Mouse (Mus musculus) splenic B cell, adult 2 months (primary cell): ENCODE measurements around the gene Tbc1d14.

ENCODE experiments used
- DNase-seq: peaks from one replicate; pipeline ENCODE4 v3.0.0-alpha.2; 2011; ENCODE audit warnings: low read depth, low spot score
- H3K27me3 ChIP-seq: 2 replicates; pipeline ENCODE4 v1.6.1; 2012; ENCODE audit warnings: mild to moderate bottlenecking, low read length, moderate library complexity, mixed read lengths; ENCODE audit not compliant: control insufficient read depth, poor library complexity, insufficient read depth, severe bottlenecking
- H3K36me3 ChIP-seq: 2 replicates; pipeline ENCODE4 v1.6.1; 2012; ENCODE audit warnings: mild to moderate bottlenecking, low read length, moderate library complexity, mixed read lengths; ENCODE audit not compliant: control insufficient read depth, poor library complexity, insufficient read depth, severe bottlenecking

The Tbc1d14 gene

DNA sequence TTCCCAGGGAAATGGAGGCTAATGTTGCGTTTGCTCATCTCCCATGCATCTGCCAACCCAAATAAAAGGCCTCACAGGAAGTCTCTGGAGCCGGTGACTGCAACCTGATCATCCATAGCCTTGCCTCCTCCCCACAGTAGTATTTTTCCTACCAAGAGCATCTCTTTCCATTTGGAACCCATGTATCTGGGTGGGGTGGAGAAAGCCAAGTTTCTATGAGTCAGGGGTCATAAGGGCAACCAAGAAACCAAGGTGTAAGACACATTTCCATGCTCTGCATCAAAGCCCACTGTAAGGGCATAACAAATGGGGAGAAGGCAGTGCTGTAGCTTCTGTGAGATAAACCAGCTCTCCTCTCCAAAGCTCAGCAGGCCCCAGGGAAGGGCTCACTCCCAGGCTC, 131.8 kb downstream of the Tbc1d14 start:
- Histone ChIP-seq H3K27me3 (no peaks in the 10 kb centered on the region; the same call in 1 of the 2 replicates), H3K36me3 (no peaks in the 10 kb centered on the region)
- no peak for DNase-seq

DNA sequence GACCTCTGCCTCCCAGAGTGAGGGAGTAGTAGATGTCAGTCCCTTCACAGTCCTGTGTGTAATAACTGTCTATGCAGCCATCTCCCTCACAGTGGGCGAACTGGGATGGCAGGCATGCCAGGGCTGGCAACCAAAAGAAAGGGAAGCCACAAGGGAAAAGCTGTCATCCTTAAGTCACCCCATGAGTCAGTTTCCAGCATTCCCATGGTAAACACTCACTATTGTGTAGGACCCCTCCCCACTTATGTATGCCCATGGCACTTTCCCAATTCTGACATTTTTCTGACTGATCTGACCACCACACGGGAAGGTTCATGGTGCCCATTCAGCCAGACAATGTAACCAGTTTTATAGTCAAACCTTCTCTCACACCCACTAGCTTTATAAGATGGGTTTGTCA, 132.4 kb downstream of the Tbc1d14 start:
- H3K27me3 ChIP-seq, result no peaks in the 10 kb centered on the region; the same call in 1 of the 2 replicates
- no peak for DNase-seq
- no peaks in the 10 kb centered on the region for H3K36me3 ChIP-seq

DNA sequence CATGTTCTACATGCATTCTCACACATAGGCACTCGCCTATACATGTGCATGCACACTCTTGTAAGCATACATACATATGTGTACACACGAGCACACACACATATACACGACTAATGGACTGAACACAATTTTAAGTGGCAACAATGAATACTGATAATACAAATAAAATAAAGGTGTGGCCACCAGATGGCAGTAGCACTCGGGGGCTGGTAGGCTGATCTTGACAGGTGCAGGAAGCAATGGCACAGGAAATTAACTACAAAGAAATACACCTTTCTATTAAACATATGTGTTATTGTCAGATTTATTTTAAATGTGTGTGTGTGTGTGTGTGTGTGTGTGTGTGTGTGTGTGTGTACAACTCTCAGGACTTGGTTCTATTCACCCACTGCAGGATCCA, 134.2 kb downstream of the Tbc1d14 start:
- H3K36me3 ChIP-seq, result no peaks in the 10 kb centered on the region
- peak; percentile 83 for DNase-seq
- no peaks in the 10 kb centered on the region; the same call in 1 of the 2 replicates for H3K27me3 ChIP-seq

DNA sequence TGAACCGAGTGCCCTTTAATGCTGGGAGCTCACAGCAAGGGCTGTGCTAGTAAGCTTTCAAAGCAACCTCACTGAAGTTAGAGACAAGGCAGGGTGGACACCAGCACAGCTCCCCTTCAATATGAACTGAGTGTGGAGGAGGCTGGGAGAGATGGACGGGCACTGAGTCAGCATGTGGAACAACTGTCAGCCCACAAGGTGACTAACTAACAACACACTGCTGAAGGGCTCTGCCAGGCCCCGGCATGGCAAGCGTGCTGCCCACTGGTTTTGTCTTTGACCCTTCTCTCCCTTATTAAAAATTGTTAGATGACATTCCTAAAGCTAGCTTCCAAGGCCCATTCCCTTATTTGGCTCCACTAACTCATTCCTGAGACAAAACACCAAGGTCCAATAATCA, 135.4 kb downstream of the Tbc1d14 start:
- Histone ChIP-seq H3K36me3 (no peaks in the 10 kb centered on the region), H3K27me3 (no peaks in the 10 kb centered on the region; the same call in 1 of the 2 replicates)
- no peak for DNase-seq

DNA sequence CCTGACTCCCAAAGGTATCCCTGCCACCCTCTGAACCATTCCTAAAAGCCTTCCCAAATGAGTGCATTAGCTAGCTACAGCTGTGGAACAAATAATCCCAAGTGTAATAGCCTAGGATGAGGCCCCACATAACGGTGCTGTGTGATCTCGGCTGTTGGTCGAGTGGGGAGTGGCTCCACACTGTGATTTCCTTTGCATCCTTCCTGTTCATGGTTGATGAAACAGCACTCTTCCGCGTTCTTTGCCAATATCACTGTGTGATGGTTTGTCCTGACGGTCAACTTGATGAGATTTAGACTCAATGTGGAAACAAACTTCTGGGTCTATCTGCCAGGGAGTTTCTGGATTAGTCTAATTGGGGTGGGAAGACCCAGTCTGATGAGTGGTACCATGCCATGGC, 140.3 kb downstream of the Tbc1d14 start:
- DNase-seq, result peak; percentile 57

DNA sequence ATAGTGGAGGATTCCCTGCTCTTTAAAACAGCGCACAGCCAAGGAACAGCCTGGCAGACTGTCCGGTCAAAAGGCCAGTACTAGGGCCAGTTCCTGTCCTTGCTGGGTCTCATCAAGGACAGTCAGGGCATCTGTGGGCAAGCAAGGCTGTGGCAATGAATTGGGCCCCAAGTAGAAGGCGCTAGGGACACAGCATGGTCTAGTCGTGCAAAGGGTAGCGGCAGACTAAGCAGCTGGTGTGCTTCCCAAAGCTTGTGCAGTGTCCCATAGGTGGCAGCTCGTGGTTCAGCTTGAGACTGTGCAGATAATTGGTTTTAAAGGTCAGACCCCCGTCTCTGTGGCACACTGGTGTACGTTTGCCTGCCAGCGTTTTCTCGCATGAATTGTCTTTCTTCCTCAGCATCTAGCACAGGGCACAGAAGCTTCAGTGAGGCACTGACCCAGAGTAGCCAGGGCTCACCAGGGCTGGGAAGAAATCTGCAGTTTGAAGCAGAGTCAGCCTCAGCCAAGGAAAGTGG, 141.1 kb downstream of the Tbc1d14 start:
- no peak for DNase-seq
- no peaks in the 10 kb centered on the region for H3K36me3 ChIP-seq
- no peaks in the 10 kb centered on the region for H3K27me3 ChIP-seq

More for the DNA sequence above, 140.3 kb downstream of the Tbc1d14 start:
- Histone ChIP-seq H3K27me3 (no peaks in the 10 kb centered on the region), H3K36me3 (no peaks in the 10 kb centered on the region)

DNA sequence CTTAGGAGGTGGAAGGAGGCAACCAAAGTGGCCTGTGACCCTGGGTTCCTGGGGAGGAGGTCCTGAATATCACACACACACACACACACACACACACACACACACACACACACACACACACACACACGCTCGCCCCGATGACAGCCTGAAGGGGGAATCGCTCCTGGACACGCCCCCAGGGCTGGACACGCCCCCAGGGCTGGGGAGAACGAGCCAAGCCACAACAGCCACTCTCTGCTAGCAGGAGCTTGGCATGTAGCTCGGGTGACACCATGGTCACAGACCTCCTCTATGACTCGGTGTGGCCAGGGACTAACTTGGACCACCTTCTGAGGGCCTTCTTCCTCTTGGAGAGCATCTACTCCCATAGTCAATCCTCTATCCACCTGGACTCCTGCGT, 142.0 kb downstream of the Tbc1d14 start:
- H3K27me3 ChIP-seq, result no peaks in the 10 kb centered on the region
- peak; percentile 52 for DNase-seq
- H3K36me3 ChIP-seq, result no peaks in the 10 kb centered on the region

DNA sequence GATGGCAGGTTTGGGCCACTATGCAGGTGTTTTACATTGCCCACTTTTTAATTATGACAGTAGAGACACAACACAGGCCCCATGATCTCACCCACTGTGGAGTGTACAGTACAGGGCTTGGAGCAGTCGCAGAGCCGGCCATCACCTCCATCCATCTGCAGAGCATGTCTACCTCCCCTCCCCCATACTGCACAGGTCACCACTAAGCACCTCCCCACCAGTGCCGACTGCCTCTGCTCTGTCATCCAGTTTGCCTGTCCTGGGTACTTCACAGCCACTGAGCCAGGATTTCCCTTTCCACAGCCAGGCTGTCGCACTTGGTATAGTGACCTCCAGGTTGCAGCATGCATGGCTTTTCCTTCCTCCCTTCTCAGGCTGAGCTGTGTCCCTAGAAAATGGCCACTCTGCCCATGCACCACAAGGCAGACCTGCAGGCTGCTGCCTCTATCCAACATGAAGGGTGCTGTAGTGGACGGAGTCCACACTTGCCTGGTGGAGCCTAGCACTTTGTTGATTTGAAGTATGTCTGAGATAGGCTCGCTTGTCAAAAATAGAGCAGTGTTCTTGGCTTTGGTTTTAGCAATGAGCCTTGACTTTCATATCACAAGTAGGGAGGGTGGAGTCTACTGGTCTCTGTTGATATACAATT, 143.2 kb downstream of the Tbc1d14 start:
- Histone ChIP-seq H3K36me3 (no peaks in the 10 kb centered on the region), H3K27me3 (no peaks in the 10 kb centered on the region)
- no peak for DNase-seq

DNA sequence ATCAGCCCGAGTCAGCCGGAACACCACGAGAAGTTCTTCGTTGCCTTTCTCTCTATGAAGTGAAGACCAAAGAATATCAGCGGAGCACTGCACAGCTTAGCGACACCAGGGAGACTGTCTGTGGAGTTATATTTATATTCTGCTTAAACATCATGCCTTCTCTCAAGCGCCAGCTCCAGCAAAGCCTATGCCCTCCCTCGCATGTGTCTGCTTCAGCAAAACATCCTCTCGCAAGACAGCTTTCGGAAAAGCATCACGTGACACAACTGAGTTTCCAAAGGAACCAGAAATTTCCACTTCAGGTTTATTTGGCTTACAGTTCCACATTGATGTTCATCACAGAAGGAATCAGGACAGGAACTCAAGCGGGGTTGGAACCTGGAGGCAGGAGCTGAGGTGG, 145.2 kb downstream of the Tbc1d14 start:
- DNase-seq, result no peak
- no peaks in the 10 kb centered on the region for H3K27me3 ChIP-seq
- H3K36me3 ChIP-seq, result no peaks in the 10 kb centered on the region

DNA sequence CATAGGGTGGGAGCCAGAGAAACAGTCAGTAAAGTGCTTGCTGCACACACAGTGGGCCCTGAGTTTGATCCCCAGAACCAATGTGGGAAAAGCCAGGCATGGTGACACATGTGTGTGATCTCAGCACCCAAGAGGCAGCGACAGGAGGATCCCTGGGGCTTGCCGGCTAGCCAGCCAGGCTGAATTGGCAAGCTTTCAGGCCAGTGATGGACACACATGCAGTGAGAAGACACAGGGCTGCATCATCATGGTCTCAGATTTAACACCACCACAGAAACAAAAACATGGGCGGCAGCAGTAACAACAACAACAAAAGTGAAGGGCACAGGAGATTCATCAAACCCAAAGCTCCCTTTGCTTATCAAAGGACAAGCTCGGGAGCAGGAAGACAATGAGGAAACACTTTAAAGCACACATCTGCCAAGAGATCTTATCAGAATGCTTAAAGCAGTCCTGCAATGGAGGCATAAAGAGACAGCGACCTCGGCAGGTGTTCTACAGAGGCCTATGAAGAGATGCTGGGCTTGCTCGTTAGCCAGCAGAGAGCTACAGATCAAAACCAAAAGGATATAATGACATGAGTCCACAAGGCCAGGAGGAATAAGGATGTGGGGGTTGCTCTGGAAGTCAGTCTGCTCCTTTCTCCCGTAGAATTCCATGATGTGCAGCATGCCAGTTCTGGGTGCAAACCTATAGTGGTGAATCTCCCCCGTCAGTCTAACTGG, 146.7 kb downstream of the Tbc1d14 start:
- Histone ChIP-seq H3K27me3 (no peaks in the 10 kb centered on the region), H3K36me3 (no peaks in the 10 kb centered on the region)
- no peak for DNase-seq

DNA sequence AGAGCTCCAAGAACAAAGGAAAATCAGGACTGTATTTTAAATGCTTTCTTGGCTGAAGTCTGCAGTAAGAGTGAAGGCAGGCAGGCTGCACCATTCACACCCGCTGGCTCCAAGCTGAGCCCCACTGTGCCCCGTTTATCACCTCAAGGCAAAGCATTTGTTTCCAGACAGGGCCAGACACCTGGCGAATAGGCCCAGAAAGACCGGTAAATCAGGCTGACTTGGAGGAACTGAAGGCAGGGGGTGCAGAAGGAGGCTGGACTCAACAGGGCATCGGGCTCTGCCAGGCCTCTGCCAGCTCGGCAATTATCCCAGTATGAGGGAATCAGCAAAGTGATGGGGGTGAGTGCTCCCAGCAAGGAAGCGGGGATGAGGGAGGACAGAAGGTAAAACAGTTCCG, 148.0 kb downstream of the Tbc1d14 start:
- no peaks in the 10 kb centered on the region for H3K36me3 ChIP-seq
- no peak for DNase-seq
- no peaks in the 10 kb centered on the region for H3K27me3 ChIP-seq

DNA sequence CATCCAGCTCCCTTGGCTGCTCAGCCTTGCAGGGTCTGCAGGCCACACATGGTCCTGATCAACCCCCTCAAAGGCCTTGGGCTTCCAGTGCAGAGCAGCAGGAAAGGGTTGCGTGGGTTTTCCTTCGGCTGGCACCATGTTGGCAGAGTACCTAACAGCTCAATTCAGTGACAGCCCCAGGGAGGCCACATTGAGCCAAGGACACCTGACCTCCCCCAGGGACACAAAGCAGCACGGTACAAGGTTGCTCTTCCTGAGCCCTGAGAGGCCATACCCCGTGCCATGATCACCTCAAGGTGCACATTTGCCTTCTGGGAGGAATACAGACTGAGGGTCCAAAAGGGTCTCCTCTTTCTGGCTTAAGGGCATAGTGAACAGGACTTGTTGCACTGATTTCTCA, 148.5 kb downstream of the Tbc1d14 start:
- H3K27me3 ChIP-seq, result no peaks in the 10 kb centered on the region
- no peaks in the 10 kb centered on the region for H3K36me3 ChIP-seq
- DNase-seq, result no peak

DNA sequence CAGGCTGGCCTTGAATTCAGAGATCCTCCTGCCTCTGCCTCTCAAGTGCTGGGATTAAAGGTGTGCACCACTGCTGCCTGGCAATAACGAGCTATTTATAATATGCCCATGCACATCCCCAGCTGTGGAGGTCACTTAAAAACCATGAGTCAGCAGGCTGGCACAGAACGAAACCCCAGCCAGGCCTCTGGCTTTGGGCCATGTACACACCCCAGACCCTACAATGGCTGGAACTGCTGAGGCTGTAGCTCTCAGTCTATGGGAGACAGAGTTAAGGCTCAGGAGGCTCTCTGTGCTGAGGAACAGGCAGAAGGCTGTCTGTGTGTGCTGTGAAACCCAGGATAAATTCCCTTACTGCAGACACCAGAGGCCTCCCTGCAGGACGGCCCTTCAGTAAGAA, 152.3 kb downstream of the Tbc1d14 start:
- DNase-seq, result no peak
- Histone ChIP-seq H3K36me3 (no peaks in the 10 kb centered on the region), H3K27me3 (no peaks in the 10 kb centered on the region)
